Mouse (Mus musculus) testis, postnatal 14 days (tissue): Measurements from ENCODE around the gene Plekhh2.

Source experiments
- DNase-seq: peaks from one replicate; pipeline ENCODE4 v3.0.0; 2021; ENCODE audit warnings: low spot score

Plekhh2 gene

GRCm38 (mm10) chr17:84644292-84645050 lies 132.8 kb downstream of the Plekhh2 start:
- DNase-seq = no peak

GRCm38 (mm10) chr17:84645119-84645518 lies 133.4 kb downstream of the Plekhh2 start:
- no peak for DNase-seq

GRCm38 (mm10) chr17:84645894-84646293 lies 134.2 kb downstream of the Plekhh2 start:
- DNase-seq = no peak

- DNase-seq = no peak
Measured at GRCm38 (mm10) chr17:84646477-84646876, 134.8 kb downstream of the Plekhh2 start.

- DNase-seq = no peak
Measured at GRCm38 (mm10) chr17:84647630-84648029, 135.9 kb downstream of the Plekhh2 start.

- no peak for DNase-seq
Measured at GRCm38 (mm10) chr17:84650302-84651017, 138.8 kb downstream of the Plekhh2 start.

GRCm38 (mm10) chr17:84653544-84653943 lies 141.8 kb downstream of the Plekhh2 start:
- no peak for DNase-seq

- no peak for DNase-seq
Measured at GRCm38 (mm10) chr17:84656205-84656604, 144.5 kb downstream of the Plekhh2 start.

- no peak for DNase-seq
Measured at GRCm38 (mm10) chr17:84656653-84657421, 145.1 kb downstream of the Plekhh2 start.

GRCm38 (mm10) chr17:84657422-84657732 lies 145.7 kb downstream of the Plekhh2 start:
- no peak for DNase-seq

- no peak for DNase-seq
Measured at GRCm38 (mm10) chr17:84657782-84658181, 146.1 kb downstream of the Plekhh2 start.

GRCm38 (mm10) chr17:84658195-84658594 lies 146.5 kb downstream of the Plekhh2 start:
- no peak for DNase-seq

- DNase-seq = no peak
Measured at GRCm38 (mm10) chr17:84658951-84659350, 147.3 kb downstream of the Plekhh2 start.

GRCm38 (mm10) chr17:84665053-84665452 lies 153.4 kb downstream of the Plekhh2 start:
- DNase-seq = no peak

GRCm38 (mm10) chr17:84665691-84666090 lies 154.0 kb downstream of the Plekhh2 start:
- DNase-seq = no peak

GRCm38 (mm10) chr17:84667848-84668247 lies 156.2 kb downstream of the Plekhh2 start:
- DNase-seq = no peak
